Mouse (Mus musculus) lung, postnatal 36 days (tissue): ENCODE measurements around the gene Lamc1.

Experiments
- DNase-seq: peaks from one replicate; pipeline ENCODE4 v3.0.0; 2022; ENCODE audit warnings: mixed read lengths

The Lamc1 gene

DNA sequence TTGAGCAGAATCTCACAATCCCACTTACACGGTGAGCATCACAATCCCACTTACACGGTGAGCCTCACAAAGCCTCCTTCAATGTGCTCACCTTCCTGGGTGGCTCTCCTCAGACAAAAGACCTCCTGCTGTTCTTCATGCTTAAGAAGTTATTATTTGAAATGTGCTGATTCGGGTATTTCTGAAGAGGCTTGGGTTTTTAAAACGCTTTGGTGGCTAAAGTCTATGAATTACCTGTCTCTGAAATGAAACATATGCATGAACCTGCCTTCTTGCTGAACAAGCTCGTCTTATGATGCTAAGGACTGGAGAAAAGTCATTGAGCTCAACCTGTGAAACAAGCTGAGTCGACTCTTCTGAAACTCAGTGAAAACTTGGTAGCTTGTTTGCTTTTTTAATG is 36.6 kb downstream of the Lamc1 start:
- DNase-seq: no peak

GRCm38 (mm10) chr1:153292892-153293291 is 39.7 kb downstream of the Lamc1 start:
- no peak for DNase-seq

DNA sequence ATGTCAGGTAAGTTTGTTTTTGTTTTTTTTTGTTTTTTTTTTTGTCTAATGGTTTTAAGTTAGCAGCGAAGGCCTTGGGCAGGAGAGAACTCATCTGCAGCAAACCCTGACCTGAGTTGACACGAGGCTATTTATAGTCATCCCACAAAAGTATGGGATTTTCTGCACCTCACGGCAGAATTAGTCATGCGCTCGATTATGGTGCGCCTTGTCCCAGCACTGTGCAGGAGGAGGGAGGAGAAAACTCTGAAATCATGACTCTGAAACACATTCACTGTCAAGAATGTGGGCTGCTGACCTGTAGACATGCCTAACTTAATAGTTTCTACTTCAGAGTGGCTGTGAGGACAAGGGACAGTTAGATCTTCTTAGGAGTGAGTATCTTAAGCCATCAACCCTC is 40.4 kb downstream of the Lamc1 start:
- DNase-seq: no peak

DNA sequence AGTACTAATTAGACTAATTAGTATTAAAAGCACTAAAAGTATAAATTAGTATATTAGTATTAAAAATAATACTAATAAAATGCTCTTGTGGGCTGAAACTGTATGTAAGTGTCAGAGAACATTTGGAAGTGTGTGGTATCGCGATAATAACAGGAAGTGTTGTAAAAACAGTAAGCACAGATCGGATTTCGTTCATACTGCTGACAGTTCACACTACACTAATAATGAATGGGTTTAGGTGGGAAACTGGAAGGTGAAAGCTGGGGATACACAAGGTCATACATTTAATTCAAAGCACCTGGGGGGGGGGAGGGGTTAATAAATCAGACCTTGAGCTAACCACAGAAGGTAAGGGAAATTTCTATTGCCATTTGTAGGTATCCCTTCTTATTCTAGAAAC is 41.2 kb downstream of the Lamc1 start:
- no peak for DNase-seq

- peak; percentile 36 for DNase-seq
These were observed 44.6 kb downstream of the Lamc1 start for GRCm38 (mm10) chr1:153288010-153288409.

DNA sequence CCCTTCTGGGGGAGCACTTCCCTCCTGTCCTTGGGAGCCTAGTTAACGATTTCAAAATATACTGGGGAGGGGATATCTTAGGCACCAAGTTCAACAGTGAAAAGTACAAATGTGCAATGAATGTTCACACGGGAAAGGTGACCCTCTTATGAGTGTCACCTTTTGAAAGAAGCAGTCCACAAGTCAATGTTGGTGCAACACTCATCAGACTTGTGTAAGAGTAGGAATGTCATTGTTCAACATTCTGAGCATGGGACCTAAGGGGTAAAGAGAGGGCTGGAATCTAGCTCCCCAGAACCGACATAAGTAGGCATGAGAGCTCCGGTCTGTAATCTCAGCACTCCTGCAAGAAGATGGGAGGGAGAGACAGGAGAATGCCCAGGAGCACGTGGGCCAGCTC is 45.1 kb downstream of the Lamc1 start:
- no peak for DNase-seq

GRCm38 (mm10) chr1:153286216-153286615 is 46.4 kb downstream of the Lamc1 start:
- no peak for DNase-seq

DNA sequence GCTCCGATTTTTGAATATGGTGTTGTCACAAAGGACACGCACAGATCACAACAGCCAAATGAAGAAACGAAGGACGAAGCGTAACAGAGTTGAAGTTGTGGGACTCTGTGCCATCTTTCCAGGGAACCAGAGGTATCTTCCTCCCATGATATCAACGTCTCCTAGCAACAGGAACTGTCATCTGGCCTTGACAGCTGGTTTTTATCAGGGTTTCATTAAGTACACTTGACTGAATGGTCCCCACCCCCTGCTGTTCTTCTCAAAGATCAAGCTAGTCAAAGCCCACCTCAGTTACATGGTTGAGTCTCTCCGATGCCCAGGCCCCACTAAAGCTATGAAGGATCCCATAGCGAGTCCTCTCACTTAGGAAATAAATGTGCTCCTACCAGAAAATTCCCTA is 47.4 kb downstream of the Lamc1 start:
- DNase-seq: no peak

DNA sequence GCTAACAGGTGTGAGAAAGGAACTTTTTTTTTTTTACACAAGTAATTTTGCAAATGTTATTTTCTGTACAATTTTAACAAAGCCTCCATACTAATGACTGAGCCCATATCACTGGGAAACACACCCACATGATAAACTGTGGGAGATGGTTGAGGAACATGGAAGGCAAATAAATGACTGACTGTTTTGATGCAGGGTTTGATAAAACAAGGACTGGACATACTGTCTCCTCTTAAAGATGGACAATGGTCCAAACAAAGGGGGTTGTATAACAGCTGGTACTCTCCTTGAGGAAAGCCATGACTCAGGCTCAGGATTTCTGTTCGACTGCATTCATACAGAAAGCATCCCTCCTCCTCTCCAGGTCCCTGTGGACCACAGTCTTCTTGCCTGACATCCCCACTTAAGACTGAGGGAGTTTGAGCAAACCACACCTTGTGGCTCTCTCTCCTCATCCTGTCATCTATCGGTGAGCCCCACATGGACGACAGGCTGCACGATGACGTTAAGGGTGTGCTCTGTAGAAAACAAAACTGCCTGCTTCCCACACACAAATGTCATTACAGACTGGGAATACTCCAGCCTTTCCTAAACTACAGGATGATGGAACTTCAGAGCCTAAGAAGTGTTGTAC is 50.1 kb downstream of the Lamc1 start:
- DNase-seq: no peak

DNA sequence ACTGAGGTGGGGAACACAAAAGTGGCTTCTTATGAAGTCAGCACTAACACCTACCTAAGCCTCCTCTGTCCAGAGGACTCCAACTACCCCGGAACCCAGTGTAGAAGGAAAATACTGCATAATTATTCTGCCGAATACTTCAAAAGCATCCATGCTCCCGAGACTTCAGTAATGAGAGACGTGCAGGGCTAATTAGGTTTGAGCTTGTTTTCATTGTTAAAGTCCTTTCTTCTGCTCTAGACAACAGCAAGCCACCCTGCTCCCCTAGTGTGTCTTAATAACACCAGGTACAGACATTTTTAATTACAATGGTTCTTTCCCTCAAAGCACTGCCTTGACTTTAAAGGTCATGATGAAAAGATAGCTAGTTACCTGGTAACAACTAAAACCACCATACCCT is 51.1 kb downstream of the Lamc1 start:
- DNase-seq: no peak

DNA sequence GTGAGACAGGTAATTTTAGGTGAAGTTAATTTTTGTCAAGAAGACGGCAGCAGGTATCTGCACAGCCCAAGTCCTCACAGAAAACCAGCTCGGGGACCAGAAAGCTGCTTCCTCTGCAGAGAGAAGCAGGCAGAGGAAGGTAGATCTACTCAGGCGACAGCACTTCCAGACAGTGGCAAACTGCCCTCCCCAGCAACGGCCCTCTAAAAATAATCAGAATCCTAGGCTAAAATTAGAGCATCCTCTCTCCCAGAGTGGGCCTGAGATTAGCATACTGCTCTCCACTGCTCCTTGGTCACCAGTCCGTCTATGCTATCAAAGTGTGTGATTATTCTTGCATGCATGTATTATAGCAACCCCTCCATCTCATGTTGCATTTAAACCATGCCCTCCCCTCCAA is 52.2 kb downstream of the Lamc1 start:
- no peak for DNase-seq

DNA sequence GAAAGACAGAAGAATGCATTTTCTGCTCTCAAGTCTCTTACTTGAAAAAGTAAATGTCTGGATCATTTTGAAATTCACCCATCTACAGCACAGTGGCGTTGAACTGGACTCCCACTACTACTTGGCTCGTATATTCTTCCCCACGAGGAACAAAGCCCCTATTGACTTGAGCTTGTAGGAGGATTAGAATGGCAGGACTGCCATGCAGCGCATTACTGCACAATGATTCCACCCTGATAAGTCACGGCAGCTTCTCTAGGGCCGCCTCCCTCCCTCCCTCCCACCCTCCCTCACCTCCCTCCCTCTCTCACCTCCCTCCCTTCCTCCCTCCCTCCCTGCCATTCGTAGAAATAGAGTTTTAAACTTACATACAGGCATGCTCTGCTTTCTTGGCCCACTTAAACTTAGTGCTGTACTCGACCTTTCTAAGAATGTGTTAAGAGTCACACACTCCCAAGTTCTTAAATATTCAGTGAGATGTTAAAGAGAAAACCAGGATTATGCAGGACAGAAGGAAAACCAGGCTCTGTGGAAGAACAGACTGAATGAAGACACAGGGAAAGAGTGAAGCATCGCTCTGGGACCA is 54.5 kb downstream of the Lamc1 start:
- no peak for DNase-seq

DNA sequence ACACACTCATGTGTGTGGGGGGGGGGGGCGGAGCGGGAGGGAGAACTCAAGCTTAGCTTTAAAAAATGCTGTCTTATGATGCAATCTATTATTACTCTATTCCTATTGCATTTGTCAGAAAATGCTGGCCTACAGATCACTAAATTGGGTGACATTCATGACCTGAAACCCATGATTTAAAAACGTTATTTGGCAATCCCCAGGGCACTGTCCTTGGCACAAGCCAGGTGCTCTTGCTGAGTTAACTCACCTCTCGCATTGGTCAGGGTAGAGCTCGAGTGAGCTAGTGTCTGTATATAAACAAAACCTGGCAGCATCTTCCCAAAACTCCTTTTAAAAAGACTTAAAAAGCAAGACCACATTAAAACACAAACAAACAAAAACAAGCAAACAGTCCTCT is 57.1 kb downstream of the Lamc1 start:
- no peak for DNase-seq

- DNase-seq: peak; percentile 49
These were observed 58.0 kb downstream of the Lamc1 start for GRCm38 (mm10) chr1:153274611-153275010.

DNA sequence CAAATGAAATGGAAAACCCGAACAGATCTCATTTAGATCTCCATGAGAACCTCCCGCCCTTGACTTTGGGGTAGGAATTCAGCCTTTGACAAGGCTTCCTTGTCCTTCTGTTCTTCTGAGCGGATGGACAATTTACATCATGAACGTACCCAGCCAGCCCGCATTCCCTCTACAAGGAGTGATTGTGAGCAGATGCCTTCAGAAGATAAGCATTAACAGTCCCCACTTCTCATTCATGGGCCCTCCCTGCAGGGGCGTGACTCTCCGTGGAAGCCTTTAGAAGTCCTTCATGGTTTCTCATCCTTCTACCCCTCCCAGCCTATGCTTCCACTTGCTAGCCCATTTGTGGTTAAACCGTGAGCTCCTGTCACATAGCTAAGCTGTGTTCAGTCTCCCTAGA is 58.9 kb downstream of the Lamc1 start:
- no peak for DNase-seq

- DNase-seq: no peak
These were observed 61.8 kb downstream of the Lamc1 start for GRCm38 (mm10) chr1:153270827-153271226.

DNA sequence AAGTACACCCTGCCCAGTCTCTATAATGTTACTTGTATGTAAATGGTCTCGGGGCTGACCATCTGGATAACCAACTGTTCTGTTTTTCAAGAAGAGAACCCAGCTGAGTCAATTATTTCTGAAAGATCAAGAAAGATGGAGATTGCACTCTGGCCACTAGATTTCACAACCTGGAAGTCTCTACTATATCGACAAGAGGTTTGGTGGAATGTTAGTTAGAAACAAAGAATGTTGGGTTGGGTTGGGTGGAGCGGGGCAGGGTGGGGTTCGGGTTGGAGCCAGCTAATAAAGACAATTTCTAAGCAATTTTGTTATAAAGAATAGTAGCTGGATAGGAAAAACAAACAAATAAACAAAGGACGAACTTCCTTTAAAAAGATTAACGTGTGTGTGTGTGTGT is 62.9 kb downstream of the Lamc1 start:
- no peak for DNase-seq

- DNase-seq: no peak
These were observed 63.7 kb downstream of the Lamc1 start for GRCm38 (mm10) chr1:153268806-153269309.

DNA sequence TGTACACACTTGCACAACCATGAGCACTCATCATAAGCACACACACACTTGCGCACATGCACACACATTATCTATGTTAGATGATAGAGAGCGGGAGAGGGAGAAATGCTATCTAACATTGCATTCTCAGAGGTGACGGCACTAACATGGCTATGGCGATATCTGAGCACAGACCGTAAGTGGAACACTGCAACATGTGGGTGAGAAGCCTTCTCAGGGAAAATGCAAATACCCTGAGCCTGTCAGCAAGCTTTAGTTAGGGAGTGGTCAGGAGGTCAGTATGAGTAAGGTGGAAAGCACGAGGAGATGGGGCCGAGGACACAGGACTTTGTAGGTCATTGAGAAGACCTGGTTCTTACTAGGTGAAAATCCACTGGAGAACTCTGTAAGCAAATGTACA is 64.3 kb downstream of the Lamc1 start:
- DNase-seq: no peak

GRCm38 (mm10) chr1:153267730-153268129 is 64.9 kb downstream of the Lamc1 start:
- no peak for DNase-seq

GRCm38 (mm10) chr1:153266891-153267290 is 65.7 kb downstream of the Lamc1 start:
- no peak for DNase-seq

DNA sequence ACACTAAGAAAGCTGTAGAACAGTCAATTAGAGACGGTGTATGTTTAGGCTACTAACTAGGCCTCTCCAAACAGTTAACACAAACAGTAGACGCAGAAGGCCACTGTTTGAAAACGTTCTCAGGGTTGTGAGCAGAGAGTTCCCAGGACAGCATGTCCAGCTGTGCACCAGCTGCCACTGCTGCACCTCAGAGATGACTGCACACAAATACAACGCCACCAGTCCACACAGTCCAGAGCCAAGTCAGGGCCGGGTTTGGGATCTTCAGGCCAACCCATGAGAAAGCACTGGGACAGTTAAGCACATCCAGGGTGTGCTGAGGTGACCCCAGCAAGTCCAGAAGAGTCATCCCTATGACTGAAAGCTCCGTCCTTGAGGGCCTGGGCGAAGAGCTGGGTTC is 67.0 kb downstream of the Lamc1 start:
- DNase-seq: peak; percentile 64

DNA sequence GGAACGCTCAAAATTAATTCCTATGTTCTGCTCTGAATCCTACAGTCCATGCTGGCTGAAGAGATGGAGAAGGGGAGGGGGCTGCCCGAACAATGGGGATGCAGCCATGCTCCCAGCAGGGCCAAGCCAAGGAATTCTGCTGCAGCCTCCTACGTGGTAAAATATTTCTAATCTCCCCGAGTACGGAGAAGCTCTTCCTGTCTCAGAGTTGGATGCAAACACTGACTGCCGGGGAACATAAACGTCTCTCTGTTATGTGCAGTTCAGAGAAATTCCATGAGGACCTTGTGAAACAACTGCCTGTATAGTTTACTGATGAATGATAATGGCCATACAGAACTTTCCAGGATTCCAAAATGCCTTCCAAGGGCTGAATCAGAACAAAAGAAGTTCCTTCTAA is 67.5 kb downstream of the Lamc1 start:
- DNase-seq: no peak

GRCm38 (mm10) chr1:153259752-153260300 is 72.8 kb downstream of the Lamc1 start:
- DNase-seq: peak; percentile 57
